Mouse (Mus musculus): ENCODE results near the gene Rnps1.

Rnps1 gene

DNA sequence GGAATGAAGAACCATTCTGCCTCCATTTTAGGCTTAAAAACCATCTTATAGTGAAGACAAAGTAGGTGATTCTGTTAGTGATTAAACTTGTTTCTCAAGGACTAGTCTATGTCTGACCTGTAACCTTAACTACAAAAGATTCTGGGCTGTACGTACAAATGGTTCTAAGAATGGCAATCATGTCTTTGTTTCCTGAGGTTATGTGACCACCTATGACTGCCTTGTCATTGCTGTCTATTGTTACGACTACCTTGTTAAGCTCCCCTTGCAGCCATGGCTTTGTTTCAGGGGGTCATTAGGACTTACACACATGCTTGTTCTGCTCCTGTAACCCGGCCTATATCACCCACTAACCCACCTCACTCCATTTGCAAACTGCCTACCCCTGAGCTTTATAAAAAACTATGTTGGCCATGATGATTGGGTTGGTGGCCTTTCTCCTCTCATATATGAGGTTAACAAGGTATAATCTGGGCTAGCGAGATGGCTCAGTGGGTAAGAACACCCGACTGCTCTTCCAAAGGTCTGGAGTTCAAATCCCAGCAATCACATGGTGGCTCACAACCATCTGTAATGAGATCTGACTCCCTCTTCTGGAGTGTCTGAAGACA lies 54.4 kb downstream of the Rnps1 start:
- no peak for DNase-seq (ENCODE audit: inconsistent age in 2 of 2, low spot score in 1 of 2)

DNA sequence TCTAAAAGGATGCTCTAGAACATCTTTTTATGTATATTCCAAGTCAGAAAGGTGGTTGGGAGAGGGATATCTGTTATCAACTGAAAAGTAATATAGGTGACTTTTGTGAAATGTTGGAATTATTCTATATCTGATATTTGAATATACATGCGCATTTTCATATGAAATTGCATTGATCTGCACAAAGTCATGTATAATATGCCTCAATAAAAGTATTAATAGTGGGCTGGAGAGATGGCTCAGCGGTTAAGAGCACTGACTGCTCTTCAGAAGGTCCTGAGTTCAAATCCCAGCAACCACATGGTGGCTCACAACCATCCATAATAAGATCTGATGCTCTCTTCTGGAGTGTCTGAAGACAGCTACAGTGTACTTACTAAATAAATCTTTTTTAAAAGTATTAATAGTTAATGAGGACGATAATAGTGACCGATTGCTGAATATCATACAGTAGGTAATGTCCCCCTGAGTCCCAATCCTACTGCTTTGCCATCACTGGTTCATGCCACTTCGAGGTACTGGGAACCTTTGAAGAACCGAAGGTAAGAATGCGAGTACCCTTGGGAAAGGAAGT lies 55.1 kb downstream of the Rnps1 start:
- no peak for DNase-seq (ENCODE audit: inconsistent age in 2 of 2, low spot score in 1 of 2)

DNA sequence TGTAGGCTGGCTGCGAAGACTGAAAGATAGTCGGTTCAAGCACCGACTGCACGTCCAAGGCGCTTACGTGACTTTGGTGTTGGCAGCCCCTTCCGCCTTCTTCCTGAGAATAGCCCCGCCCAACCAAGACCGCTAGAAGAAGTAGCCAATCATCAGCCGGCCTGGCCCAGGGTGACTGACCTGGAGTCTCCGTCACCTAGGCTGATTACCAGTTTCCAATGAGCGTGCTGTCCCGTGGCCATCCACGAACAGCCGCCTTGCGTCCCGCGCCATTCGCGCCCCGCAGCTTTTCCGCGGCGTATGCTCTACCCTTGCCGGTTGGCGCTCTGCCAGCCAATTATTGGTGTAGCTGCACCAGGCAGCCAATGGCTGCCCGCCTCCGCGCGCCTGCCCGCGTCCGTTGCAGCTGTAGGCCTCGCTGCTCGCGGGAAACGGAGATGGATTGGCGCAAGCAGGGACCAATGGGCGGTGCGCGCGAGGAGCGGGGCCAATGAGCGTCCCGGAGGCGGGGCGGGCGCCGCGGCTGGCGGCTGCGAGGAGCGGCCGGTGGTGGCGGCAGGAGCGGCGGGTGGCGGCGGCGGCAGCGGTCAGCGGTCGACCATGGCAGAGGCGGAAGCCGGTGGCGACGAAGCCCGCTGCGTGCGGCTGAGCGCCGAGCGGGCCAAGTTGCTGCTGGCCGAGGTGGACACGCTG lies 55.7 kb downstream of the Rnps1 start, which contains the start of the genes E4f1 and Pgp:
Gene E4f1, minus strand, starts transcription at position 404 of the 693 bp plus-strand sequence.
Gene Pgp, plus strand, starts transcription at position 483 of the 693 bp plus-strand sequence.
- peak; percentile 99 to 100 for DNase-seq (ENCODE audit: inconsistent age in 2 of 2, low spot score in 1 of 2)

DNA sequence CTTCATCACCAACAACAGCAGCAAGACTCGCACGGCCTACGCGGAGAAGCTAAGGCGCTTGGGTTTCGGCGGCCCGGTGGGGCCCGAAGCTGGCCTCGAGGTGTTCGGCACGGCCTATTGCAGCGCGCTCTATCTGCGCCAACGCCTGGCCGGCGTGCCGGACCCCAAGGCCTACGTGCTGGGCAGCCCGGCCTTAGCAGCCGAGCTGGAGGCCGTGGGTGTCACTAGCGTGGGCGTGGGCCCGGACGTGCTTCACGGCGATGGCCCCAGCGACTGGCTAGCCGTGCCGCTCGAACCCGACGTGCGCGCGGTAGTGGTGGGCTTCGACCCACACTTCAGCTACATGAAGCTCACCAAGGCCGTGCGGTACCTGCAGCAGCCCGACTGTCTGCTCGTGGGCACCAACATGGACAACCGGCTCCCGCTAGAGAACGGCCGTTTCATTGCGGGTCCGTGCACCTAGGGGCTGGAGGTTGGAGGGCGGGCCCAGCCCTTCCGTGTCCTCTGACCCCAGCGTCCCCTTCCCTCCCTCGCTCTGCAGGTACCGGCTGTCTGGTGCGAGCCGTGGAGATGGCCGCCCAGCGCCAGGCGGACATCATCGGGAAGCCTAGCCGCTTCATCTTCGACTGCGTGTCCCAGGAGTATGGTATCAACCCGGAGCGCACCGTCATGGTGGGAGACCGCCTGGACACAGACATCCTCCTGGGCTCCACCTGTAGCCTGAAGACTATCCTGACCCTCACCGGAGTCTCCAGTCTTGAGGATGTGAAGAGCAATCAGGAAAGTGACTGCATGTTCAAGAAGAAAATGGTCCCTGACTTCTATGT lies 56.5 kb downstream of the Rnps1 start:
- DNase-seq (ENCODE audit: inconsistent age in 2 of 2, low spot score in 1 of 2), result peak; percentile 72 to 80

DNA sequence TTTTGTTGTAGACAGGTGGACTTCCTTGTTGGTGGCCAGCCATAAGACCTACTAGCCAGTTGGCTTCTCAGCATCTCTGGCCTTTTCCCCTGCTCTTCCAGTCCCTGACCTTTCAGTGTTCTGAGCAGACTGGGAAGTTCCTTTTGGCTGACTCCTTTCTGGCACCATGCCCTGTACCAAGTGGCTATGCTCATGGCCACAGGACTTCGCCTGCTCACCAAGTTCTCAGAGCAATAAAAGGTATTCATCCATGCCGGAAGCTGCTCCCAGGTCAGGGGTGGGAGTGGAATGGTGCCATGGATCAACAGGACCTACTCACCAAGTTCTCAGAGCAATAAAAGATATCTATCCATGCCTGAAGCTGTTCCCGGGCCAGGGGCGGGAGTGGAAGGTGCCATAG lies 58.1 kb downstream of the Rnps1 start:
- DNase-seq (ENCODE audit: inconsistent age in 2 of 2, low spot score in 1 of 2), result peak; percentile 89 to 94

DNA sequence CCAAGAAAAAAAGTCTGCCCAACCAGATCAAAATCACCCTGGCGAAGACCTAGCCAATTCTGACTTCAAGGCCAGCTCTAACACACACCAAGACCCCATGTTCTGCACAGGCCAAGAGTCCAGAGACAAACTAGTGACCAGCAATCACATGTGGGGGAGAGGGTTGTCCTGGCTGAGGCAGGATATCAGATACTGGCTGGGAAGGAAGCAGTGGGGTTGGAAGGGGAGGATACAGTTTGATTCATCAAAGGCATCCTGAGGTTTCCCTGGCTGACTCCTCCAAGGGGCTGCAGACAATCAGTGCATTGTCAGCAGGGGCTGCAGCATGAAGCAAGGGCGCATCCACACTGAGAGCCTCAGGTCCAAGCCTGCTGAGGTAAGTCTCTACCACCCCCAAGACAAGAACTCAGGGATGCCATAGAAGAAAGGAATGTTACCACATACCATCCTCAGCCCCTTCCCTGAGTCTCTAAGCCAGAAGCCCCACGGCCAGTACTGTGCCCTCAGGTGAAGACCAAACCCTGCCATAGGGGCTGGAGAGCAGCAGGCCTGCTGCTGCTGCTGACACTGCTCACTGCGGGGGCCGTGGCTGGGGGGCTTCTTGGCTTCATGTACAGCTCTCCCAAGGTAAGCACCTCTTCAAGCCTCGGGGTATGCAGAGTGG lies 59.4 kb downstream of the Rnps1 start, which contains the start of gene Bricd5:
Gene Bricd5, plus strand, starts transcription at position 273 of the 664 bp plus-strand sequence.
- peak in 1 of 2 experiments; percentile 49 for DNase-seq (ENCODE audit: inconsistent age in 2 of 2, low spot score in 1 of 2)

DNA sequence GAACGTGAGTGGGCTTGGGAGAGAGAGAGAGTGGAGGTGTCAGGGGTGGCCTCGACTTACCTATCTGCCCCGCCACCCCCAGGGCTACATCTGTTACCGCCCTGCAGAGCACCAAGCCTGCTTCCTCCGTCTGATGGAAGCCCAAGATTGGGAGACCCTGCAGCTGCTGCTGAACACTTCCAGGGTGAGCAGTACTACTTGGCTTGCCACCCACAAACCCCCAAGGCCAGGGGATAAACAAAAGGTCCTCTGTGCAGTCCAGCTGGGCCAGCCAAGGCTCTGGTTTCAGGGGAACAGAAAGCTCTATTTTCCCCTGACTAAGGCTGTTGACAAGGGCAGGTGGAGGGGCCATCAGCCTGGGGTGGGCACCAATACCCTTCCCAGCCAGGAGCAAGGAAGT lies 60.2 kb downstream of the Rnps1 start:
- DNase-seq (ENCODE audit: inconsistent age in 2 of 2, low spot score in 1 of 2), result peak in 1 of 2 experiments; percentile 58

Data from adrenal gland, adult (tissue).